Mouse (Mus musculus) liver, embryonic 12.5 days (tissue): Measurements from ENCODE around the gene Tec. TPM values are rescaled to one million over a fixed set of nuclear protein-coding genes. Genes with fewer than 3 reads are reported as not detected.

Source experiments
- ATAC-seq: fragments of 200-750 bp; cut with Nextera tagmentation; 2 replicates; pipeline ENCODE4 v1.8.0; 2017; ENCODE audit warnings: moderate number of reproducible peaks, mild to moderate bottlenecking, moderate library complexity
- H3K27ac ChIP-seq: fragments of 300-500 bp; sonication (generic); 2 replicates; pipeline ENCODE4 v1.5.1; 2016; ENCODE audit warnings: mild to moderate bottlenecking
- H3K27me3 ChIP-seq: fragments of 300-500 bp; sonication (generic); replicated peaks from 2 replicates; pipeline ENCODE4 v1.6.1; 2016; ENCODE audit warnings: mild to moderate bottlenecking, moderate library complexity
- H3K36me3 ChIP-seq: fragments of 300-500 bp; sonication (generic); 2 replicates; pipeline ENCODE4 v1.6.1; 2016; ENCODE audit warnings: mild to moderate bottlenecking, moderate library complexity
- H3K4me1 ChIP-seq: fragments of 300-500 bp; sonication (generic); 2 replicates; pipeline ENCODE4 v1.6.1; 2016
- H3K4me2 ChIP-seq: fragments of 300-500 bp; sonication (generic); 2 replicates; pipeline ENCODE4 v1.6.1; 2016; ENCODE audit warnings: mild to moderate bottlenecking, moderate library complexity
- H3K4me3 ChIP-seq: fragments of 300-500 bp; sonication (generic); 2 replicates; pipeline ENCODE4 v1.5.1; 2016; ENCODE audit warnings: mild to moderate bottlenecking, moderate library complexity
- H3K9ac ChIP-seq: fragments of 300-500 bp; sonication (generic); 2 replicates; pipeline ENCODE4 v1.6.1; 2016; ENCODE audit warnings: mild to moderate bottlenecking, moderate library complexity
- H3K9me3 ChIP-seq: fragments of 300-500 bp; sonication (generic); replicated peaks from 2 replicates; pipeline ENCODE4 v1.6.1; 2016; ENCODE audit warnings: mild to moderate bottlenecking, moderate library complexity
- WGBS: fragments of 180-500 bp; shearing (Covaris S2); methylation state at CpG from one replicate; pipeline ENCODE4 v1.1.7; 2016; ENCODE audit not compliant: insufficient replicate concordance; 5-methylcytosine and 5-hydroxymethylcytosine counted together
- polyA plus RNA-seq: library from polyadenylated mRNA; unstranded; fragments of >200 nt; fragmentation: Nextera tagmentation; extraction: Ambion mirVana; gene quantifications from 2 replicates; pipeline ENCODE4 v1.2.1, GENCODE M21; 2016

The Tec gene
- polyA plus RNA-seq, 1 experiment from 2014 or later: 7.3 TPM

GRCm38 (mm10) chr5:72791386-72791785 is 76.9 kb downstream of the Tec start:
- H3K4me1 ChIP-seq: peaks cover 7% of the 10 kb centered on the region
- ATAC-seq: no peak
- WGBS: 51% methylated on average over 4 of the region's 4 CpGs
- H3K9ac ChIP-seq: no peak overlapping the region
- H3K27ac ChIP-seq: no peak overlapping the region
- H3K9me3 ChIP-seq: no peaks in the 10 kb centered on the region
- no peaks in the 10 kb centered on the region for H3K36me3 ChIP-seq
- no peaks in the 10 kb centered on the region for H3K27me3 ChIP-seq
- H3K4me3 ChIP-seq: no peak overlapping the region
- no peak overlapping the region for H3K4me2 ChIP-seq

DNA sequence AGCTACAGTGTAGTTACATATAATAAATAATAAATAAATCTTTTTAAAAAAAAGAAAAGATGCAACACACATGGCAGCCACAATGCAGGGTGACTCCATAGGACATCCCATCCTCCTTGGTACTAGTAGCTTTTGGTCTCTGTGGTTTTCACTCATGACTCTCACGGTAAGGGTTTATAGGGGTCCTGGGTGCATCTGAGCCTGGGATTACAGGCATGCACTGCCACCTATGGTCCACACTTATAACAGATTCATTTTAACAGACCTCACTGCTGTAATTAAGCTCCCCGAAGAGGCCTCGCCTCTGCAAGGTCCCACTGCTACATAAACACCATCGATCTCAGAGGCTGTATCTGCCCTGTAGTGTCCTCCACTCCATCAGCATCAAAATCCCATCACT is 82.8 kb downstream of the Tec start:
- 50% methylated on average over 4 of the region's 4 CpGs for WGBS
- Histone ChIP-seq H3K4me2 (no peak overlapping the region), H3K4me1 (no peaks in the 10 kb centered on the region), H3K4me3 (no peak overlapping the region), H3K9me3 (no peaks in the 10 kb centered on the region), H3K27ac (no peak overlapping the region), H3K27me3 (no peaks in the 10 kb centered on the region), H3K36me3 (no peaks in the 10 kb centered on the region), H3K9ac (no peak overlapping the region)
- no peak for ATAC-seq

- Histone ChIP-seq H3K4me2 (no peak overlapping the region), H3K9ac (no peak overlapping the region), H3K27me3 (no peaks in the 10 kb centered on the region), H3K27ac (no peak overlapping the region), H3K36me3 (no peaks in the 10 kb centered on the region), H3K9me3 (no peaks in the 10 kb centered on the region), H3K4me1 (no peaks in the 10 kb centered on the region), H3K4me3 (no peak overlapping the region)
- 64% methylated on average over 3 of the region's 3 CpGs for WGBS
- no peak for ATAC-seq
These were observed 83.6 kb downstream of the Tec start for GRCm38 (mm10) chr5:72784719-72785118.

- WGBS: 65% methylated on average over 8 of the region's 8 CpGs
- no peaks in the 10 kb centered on the region for H3K4me1 ChIP-seq
These were observed 84.3 kb downstream of the Tec start for GRCm38 (mm10) chr5:72783957-72784356.

DNA sequence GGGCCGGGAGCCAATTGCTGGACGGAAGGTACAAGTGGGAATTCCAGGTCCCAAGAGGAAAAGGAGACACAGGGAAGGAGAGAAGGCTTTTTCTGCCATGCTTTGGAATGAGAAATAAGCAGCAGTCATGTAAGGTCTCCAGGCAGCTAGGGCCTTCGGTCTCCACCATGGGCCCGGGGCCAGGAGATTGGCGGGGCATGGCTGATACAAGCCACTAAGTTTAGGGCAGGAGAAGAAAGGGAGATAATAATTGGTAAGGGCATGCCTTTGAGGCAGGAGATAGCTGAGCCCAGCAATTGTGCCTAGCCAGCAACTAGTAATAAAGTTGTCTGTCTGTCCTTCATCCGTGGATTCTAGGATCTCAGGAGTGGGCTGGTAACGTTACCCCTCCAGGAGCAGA is 85.2 kb downstream of the Tec start:
- H3K36me3 ChIP-seq: no peaks in the 10 kb centered on the region
- ATAC-seq: no peak
- H3K9ac ChIP-seq: no peak overlapping the region
- no peaks in the 10 kb centered on the region for H3K27me3 ChIP-seq
- H3K4me3 ChIP-seq: no peak overlapping the region
- 81% methylated on average over 7 of the region's 7 CpGs for WGBS
- H3K4me2 ChIP-seq: no peak overlapping the region
- no peak overlapping the region for H3K27ac ChIP-seq
- H3K4me1 ChIP-seq: no peaks in the 10 kb centered on the region
- H3K9me3 ChIP-seq: no peaks in the 10 kb centered on the region

More at GRCm38 (mm10) chr5:72783957-72784356, 84.3 kb downstream of the Tec start:
- Histone ChIP-seq H3K4me2 (no peak overlapping the region), H3K9ac (no peak overlapping the region), H3K4me3 (no peak overlapping the region), H3K9me3 (no peaks in the 10 kb centered on the region), H3K36me3 (no peaks in the 10 kb centered on the region), H3K27ac (no peak overlapping the region), H3K27me3 (no peaks in the 10 kb centered on the region)
- no peak for ATAC-seq

DNA sequence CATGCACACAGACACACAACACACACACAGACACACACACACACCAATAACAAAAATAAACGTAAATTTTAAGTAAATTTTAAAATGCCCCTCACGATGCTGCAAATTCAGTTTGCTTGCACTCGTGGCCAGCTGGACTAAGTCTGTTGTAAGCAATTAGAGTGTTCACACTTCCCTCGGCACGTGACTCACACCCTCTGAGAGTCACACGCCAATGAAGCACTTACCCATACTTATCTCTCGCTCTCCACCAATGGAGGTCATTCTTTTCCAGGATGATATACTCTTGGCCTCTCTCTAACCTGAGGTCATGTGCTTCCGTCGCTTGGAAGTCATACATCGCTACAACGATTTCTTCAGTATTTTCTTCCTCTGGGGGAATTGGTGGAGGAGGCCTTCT is 86.5 kb downstream of the Tec start:
- no peak for ATAC-seq
- Histone ChIP-seq H3K4me2 (no peak overlapping the region), H3K27ac (no peak overlapping the region), H3K9ac (no peak overlapping the region), H3K27me3 (no peaks in the 10 kb centered on the region), H3K9me3 (no peaks in the 10 kb centered on the region), H3K4me1 (no peaks in the 10 kb centered on the region), H3K36me3 (no peaks in the 10 kb centered on the region), H3K4me3 (no peak overlapping the region)
- 72% methylated on average over 11 of the region's 11 CpGs for WGBS

GRCm38 (mm10) chr5:72776595-72776994 is 91.7 kb downstream of the Tec start:
- no peak for ATAC-seq
- no peaks in the 10 kb centered on the region for H3K27me3 ChIP-seq
- WGBS: 79% methylated on average over 2 of the region's 2 CpGs

DNA sequence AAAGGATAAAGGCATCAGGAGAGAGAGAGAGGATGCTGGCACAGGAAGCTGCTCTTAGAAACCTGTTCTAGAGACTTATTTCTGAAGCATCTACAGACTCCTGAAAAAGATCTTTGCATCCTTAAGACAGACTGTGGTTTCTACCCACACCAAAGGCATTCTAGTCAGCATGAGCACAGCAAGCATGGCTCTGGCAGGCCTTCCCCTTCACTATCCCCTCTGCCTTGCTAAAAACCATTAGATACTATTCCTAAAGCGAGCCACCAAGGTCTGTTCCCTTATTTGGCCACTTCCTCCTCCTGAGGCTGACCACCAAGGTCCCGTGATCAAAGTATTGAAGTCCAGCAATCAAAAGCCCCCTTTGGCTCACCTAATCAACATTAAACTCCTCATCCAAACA is 92.2 kb downstream of the Tec start:
- no peak for ATAC-seq
- Histone ChIP-seq H3K4me1 (no peaks in the 10 kb centered on the region), H3K27ac (no peak overlapping the region), H3K36me3 (no peaks in the 10 kb centered on the region), H3K4me2 (no peak overlapping the region), H3K9me3 (no peaks in the 10 kb centered on the region), H3K4me3 (no peak overlapping the region), H3K9ac (no peak overlapping the region), H3K27me3 (no peaks in the 10 kb centered on the region)
- WGBS: 38% methylated on average over 2 of the region's 2 CpGs

More at GRCm38 (mm10) chr5:72776595-72776994, 91.7 kb downstream of the Tec start:
- Histone ChIP-seq H3K4me1 (no peaks in the 10 kb centered on the region), H3K36me3 (no peaks in the 10 kb centered on the region), H3K9me3 (no peaks in the 10 kb centered on the region), H3K4me3 (no peak overlapping the region), H3K4me2 (no peak overlapping the region), H3K9ac (no peak overlapping the region), H3K27ac (no peak overlapping the region)

DNA sequence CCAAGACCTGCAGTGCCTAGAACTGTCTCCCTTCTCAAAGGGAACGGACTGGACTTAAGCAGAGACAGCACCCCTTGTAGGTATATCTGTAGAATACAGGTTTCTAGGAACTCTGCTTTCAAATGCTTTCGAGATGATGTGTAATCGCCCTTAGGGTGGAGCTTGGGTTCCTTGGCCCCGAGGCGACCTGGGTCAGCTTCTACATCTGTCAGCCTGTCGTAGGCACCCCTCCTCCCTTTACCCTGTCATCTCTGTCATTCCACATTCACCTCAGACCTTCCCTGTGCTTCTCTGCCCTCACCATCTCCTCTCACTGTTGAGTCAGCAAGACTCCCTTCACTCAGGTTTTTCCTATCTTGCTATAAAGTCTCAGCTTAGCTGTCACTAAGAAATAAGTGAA is 98.4 kb downstream of the Tec start:
- no peak overlapping the region for H3K4me2 ChIP-seq
- H3K27me3 ChIP-seq: no peaks in the 10 kb centered on the region; the same call in 1 of the 2 replicates
- no peak for ATAC-seq
- H3K9ac ChIP-seq: no peak overlapping the region
- H3K9me3 ChIP-seq: no peaks in the 10 kb centered on the region
- H3K27ac ChIP-seq: no peak overlapping the region
- no peaks in the 10 kb centered on the region for H3K36me3 ChIP-seq
- H3K4me3 ChIP-seq: no peak overlapping the region
- WGBS: 59% methylated on average over 6 of the region's 6 CpGs
- no peaks in the 10 kb centered on the region for H3K4me1 ChIP-seq

GRCm38 (mm10) chr5:72763546-72763945 is 104.7 kb downstream of the Tec start:
- H3K27ac ChIP-seq: no peak overlapping the region
- H3K9me3 ChIP-seq: no peaks in the 10 kb centered on the region
- no peak overlapping the region for H3K4me2 ChIP-seq
- WGBS: 59% methylated on average over 5 of the region's 5 CpGs
- ATAC-seq: no peak
- H3K4me1 ChIP-seq: peaks cover 12% of the 10 kb centered on the region; the same call in 1 of the 2 replicates
- H3K27me3 ChIP-seq: no peaks in the 10 kb centered on the region; the same call in 1 of the 2 replicates
- no peak overlapping the region for H3K9ac ChIP-seq
- no peaks in the 10 kb centered on the region for H3K36me3 ChIP-seq
- H3K4me3 ChIP-seq: no peak overlapping the region

GRCm38 (mm10) chr5:72763025-72763424 is 105.3 kb downstream of the Tec start:
- H3K27ac ChIP-seq: no peak overlapping the region
- H3K9me3 ChIP-seq: no peaks in the 10 kb centered on the region
- no peak overlapping the region for H3K4me3 ChIP-seq
- peaks cover 13% of the 10 kb centered on the region; the same call in 1 of the 2 replicates for H3K4me1 ChIP-seq
- no peak for ATAC-seq
- no peak overlapping the region for H3K4me2 ChIP-seq
- 23% methylated on average over 3 of the region's 3 CpGs for WGBS
- H3K36me3 ChIP-seq: no peaks in the 10 kb centered on the region
- H3K27me3 ChIP-seq: no peaks in the 10 kb centered on the region; the same call in 1 of the 2 replicates
- H3K9ac ChIP-seq: no peak overlapping the region

GRCm38 (mm10) chr5:72761758-72762157 is 106.5 kb downstream of the Tec start:
- H3K27ac ChIP-seq: no peak overlapping the region
- WGBS: 81% methylated on average over 5 of the region's 5 CpGs
- no peaks in the 10 kb centered on the region for H3K36me3 ChIP-seq
- no peak overlapping the region for H3K4me2 ChIP-seq
- no peak for ATAC-seq
- no peak overlapping the region for H3K9ac ChIP-seq
- H3K9me3 ChIP-seq: no peaks in the 10 kb centered on the region
- no peak overlapping the region for H3K4me3 ChIP-seq
- H3K4me1 ChIP-seq: peaks cover 13% of the 10 kb centered on the region; the same call in 1 of the 2 replicates
- no peaks in the 10 kb centered on the region; the same call in 1 of the 2 replicates for H3K27me3 ChIP-seq

DNA sequence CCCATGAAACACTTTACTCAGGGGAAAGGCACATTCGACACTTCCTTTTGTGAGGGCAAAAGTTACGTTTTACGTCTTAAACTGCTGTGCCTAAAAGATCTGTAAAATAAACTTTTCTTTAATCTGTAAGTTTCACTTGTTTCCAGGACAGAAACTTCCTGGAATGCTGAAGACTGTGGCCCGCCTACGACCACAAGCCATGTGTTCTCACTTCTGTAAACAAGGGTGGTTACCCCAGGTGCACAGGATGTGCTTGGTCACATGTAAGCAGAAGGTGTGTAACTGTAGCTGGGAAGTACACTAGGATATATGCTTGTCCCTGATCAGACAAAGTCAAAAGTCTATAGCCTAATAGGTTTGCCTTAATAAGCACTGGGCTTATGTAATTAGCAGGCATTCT is 107.0 kb downstream of the Tec start:
- H3K36me3 ChIP-seq: no peaks in the 10 kb centered on the region
- H3K9ac ChIP-seq: no peak overlapping the region
- H3K27ac ChIP-seq: no peak overlapping the region
- H3K27me3 ChIP-seq: no peaks in the 10 kb centered on the region; the same call in 1 of the 2 replicates
- ATAC-seq: no peak
- no peak overlapping the region for H3K4me2 ChIP-seq
- no peaks in the 10 kb centered on the region for H3K9me3 ChIP-seq
- peaks cover 13% of the 10 kb centered on the region; the same call in 1 of the 2 replicates for H3K4me1 ChIP-seq
- 71% methylated on average over 5 of the region's 5 CpGs for WGBS
- H3K4me3 ChIP-seq: no peak overlapping the region
